ENCODE assay signal across 32 mouse cellular contexts in genomic region chr1:67981386-67981785, GRCm38 (mm10).
"Had no signal": no experiment of that assay in that cellular context is flagged by ENCODE, and none has a peak within 500 bp of the region (broad histone marks: within the 10 kb centered on the region; RNA-seq: fewer than 3 reads in every experiment).

No protein-coding gene starts in this region.

- H3K4me2 ChIP-seq: heart, embryonic 11.5 days; heart, embryonic 12.5 days; heart, embryonic 13.5 days; heart, embryonic 15.5 days; hindbrain, embryonic 12.5 days; hindbrain, embryonic 13.5 days; hindbrain, embryonic 14.5 days; hindbrain, embryonic 15.5 days; kidney, embryonic 15.5 days had no signal

- ATAC-seq: hindbrain, embryonic 16.5 days; hindbrain, postnatal 0 days; inflammation-experienced regulatory T-cells, adult 6 months; intestine, embryonic 16.5 days had no signal

- H3K4me1 ChIP-seq: heart, embryonic 10.5 days; heart, embryonic 12.5 days; heart, embryonic 13.5 days; heart, embryonic 15.5 days; hindbrain, embryonic 10.5 days; hindbrain, embryonic 12.5 days; hindbrain, embryonic 13.5 days; hindbrain, embryonic 15.5 days; kidney, embryonic 15.5 days had no signal

- H3K27ac ChIP-seq: heart, adult 2 months; heart, embryonic 10.5 days; heart, embryonic 13.5 days; heart, embryonic 15.5 days; hindbrain, embryonic 10.5 days; hindbrain, embryonic 12.5 days; hindbrain, embryonic 13.5 days; hindbrain, embryonic 14.5 days; hindbrain, embryonic 15.5 days; hindbrain, postnatal 0 days; kidney, embryonic 15.5 days; kidney, postnatal 0 days; layer of hippocampus, adult 2 months had no signal

- H3K27me3 ChIP-seq: heart, embryonic 12.5 days; heart, embryonic 13.5 days; heart, embryonic 15.5 days; hindbrain, embryonic 12.5 days; hindbrain, embryonic 13.5 days; hindbrain, embryonic 15.5 days; kidney, embryonic 15.5 days had no signal

- DNase-seq: heart, adult 18-20 months; heart, adult 2 months; heart, postnatal 10 days; heart, postnatal 14 days; heart, postnatal 36 days; heart, postnatal 4 days; kidney, adult 11 months; kidney, adult 18-20 months; kidney, adult 8-10 months; kidney, postnatal 10 days; kidney, postnatal 14 days; kidney, postnatal 25 days; kidney, postnatal 4 days; layer of hippocampus, adult 9-11 months; layer of hippocampus, postnatal 36 days had no signal

- H3K9me3 ChIP-seq: heart, embryonic 10.5 days; heart, embryonic 12.5 days; heart, embryonic 13.5 days; heart, embryonic 15.5 days; hindbrain, embryonic 10.5 days; hindbrain, embryonic 12.5 days; hindbrain, embryonic 13.5 days; hindbrain, embryonic 15.5 days; kidney, embryonic 15.5 days had no signal

- H3K9ac ChIP-seq: heart, embryonic 12.5 days; heart, embryonic 13.5 days; heart, embryonic 15.5 days; hindbrain, embryonic 12.5 days; hindbrain, embryonic 13.5 days; hindbrain, embryonic 14.5 days; hindbrain, embryonic 15.5 days; kidney, embryonic 15.5 days had no signal

- H3K4me3 ChIP-seq: heart, adult 2 months; heart, embryonic 10.5 days; heart, embryonic 12.5 days; heart, embryonic 13.5 days; heart, embryonic 15.5 days; hindbrain, embryonic 10.5 days; hindbrain, embryonic 12.5 days; hindbrain, embryonic 13.5 days; hindbrain, embryonic 15.5 days; kidney, embryonic 15.5 days; layer of hippocampus, adult 2 months had no signal

- H3K36me3 ChIP-seq: heart, embryonic 10.5 days; heart, embryonic 12.5 days; heart, embryonic 13.5 days; heart, embryonic 15.5 days; hindbrain, embryonic 10.5 days; hindbrain, embryonic 12.5 days; hindbrain, embryonic 13.5 days; hindbrain, embryonic 15.5 days; kidney, embryonic 15.5 days had no signal
